Mouse (Mus musculus) spleen, adult 2 months (tissue): ENCODE data around the gene Sspo. TPM values are rescaled to one million over a fixed set of nuclear protein-coding genes. Genes with fewer than 3 reads are reported as not detected.

Source experiments
- DNase-seq, 2 experiments: peaks; one replicate each; pipeline versions ENCODE4 v3.0.0 to v3.0.0-alpha.2; 2012 to 2021; ENCODE audit warnings: low spot score in 2 of 2, low read depth in 1 of 2
- H3K27ac ChIP-seq: fragments of 200-500 bp; 2 replicates; pipeline ENCODE4 v1.5.1; 2012; ENCODE audit warnings: low read length, inconsistent platforms; ENCODE audit not compliant: insufficient read depth
- H3K27me3 ChIP-seq: fragments of 200-500 bp; 2 replicates; pipeline ENCODE4 v1.6.1; 2012; ENCODE audit warnings: mild to moderate bottlenecking, moderate library complexity, low read length, inconsistent platforms; ENCODE audit not compliant: control insufficient read depth, insufficient read depth
- H3K36me3 ChIP-seq: fragments of 200-500 bp; 2 replicates; pipeline ENCODE4 v1.6.1; 2012; ENCODE audit warnings: mild to moderate bottlenecking, low read length, inconsistent platforms; ENCODE audit not compliant: control insufficient read depth, insufficient read depth
- H3K4me1 ChIP-seq: fragments of 200-500 bp; 2 replicates; pipeline ENCODE4 v1.6.1; 2011; ENCODE audit warnings: inconsistent platforms; ENCODE audit not compliant: control insufficient read depth, insufficient read depth, insufficient read length
- H3K4me3 ChIP-seq: fragments of 200-500 bp; 2 replicates; pipeline ENCODE4 v1.5.1; 2011; ENCODE audit warnings: mild to moderate bottlenecking, inconsistent platforms; ENCODE audit not compliant: insufficient read depth, insufficient read length; ENCODE audit errors: extremely low read depth
- CTCF ChIP-seq: fragments of 200-500 bp; IDR thresholded peaks from 2 replicates; pipeline ENCODE4 v1.5.1; 2011; ENCODE audit warnings: mild to moderate bottlenecking, inconsistent platforms; ENCODE audit not compliant: insufficient read depth, insufficient read length, insufficient replicate concordance; ENCODE audit errors: extremely low read depth
- POLR2A ChIP-seq: fragments of 200-500 bp; IDR thresholded peaks from 2 replicates; pipeline ENCODE4 v1.6.1; 2011; ENCODE audit warnings: low read depth, low read length, inconsistent platforms
- WGBS: fragments of 180-500 bp; shearing (Covaris S2); methylation state at CpG from one replicate; pipeline ENCODE4 v1.1.7; 2018; 5-methylcytosine and 5-hydroxymethylcytosine counted together
- polyA plus RNA-seq: library from polyadenylated mRNA; depleted of rRNA; stranded (reverse); fragments of >200 nt; gene quantifications from 2 replicates; pipeline ENCODE4 v1.2.3, GENCODE M21; 2012

The Sspo gene
- polyA plus RNA-seq, 1 experiment = 2.9 TPM

DNA sequence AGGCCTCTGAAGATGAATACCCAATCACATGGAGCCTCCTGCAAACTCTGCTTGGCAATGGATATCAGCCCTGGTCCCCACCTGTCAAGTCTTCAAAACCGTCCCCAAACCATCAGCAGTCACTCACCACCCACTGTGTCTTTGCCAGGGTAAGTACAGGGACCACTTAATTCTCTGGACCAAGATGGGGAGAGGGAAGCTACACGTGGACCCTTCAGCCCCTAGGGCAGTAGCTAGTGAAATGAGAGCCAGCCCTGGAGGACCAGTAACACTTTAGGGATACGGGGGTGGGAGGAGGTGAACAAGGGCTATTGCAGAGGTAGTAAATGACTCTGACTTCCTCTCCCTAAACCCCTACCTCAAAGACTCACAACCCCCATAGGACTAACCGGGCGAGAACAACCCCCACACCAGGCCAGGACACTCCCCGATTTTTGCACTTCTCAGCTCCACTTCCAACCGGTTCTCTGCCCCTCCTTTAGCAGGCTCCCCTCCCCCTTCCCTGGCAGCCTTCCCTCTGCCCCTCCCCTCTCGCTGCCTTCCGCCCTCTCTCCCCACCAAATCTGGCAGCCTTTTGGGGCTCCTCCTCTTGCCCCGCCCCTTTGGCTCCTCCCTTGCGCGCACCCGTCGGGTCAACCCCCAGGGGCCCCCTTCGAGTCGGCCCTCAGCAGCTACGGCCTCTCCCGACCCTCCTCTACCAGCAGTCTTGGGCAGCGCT lies 4.3 kb upstream of the Sspo start:
- peaks cover 5% of the 10 kb centered on the region; the same call in 1 of the 2 replicates for H3K4me1 ChIP-seq
- DNase-seq = peak; percentile 73 to 91
- H3K27me3 ChIP-seq = no peaks in the 10 kb centered on the region; the same call in 1 of the 2 replicates
- H3K4me3 ChIP-seq = peak overlapping the region; percentile 76
- TF ChIP-seq CTCF (no peak), POLR2A (no peak)
- peaks cover 4% of the 10 kb centered on the region; the same call in 1 of the 2 replicates for H3K36me3 ChIP-seq
- WGBS = 6% methylated on average over 19 of the region's 19 CpGs
- H3K27ac ChIP-seq = peak overlapping the region; percentile 67

DNA sequence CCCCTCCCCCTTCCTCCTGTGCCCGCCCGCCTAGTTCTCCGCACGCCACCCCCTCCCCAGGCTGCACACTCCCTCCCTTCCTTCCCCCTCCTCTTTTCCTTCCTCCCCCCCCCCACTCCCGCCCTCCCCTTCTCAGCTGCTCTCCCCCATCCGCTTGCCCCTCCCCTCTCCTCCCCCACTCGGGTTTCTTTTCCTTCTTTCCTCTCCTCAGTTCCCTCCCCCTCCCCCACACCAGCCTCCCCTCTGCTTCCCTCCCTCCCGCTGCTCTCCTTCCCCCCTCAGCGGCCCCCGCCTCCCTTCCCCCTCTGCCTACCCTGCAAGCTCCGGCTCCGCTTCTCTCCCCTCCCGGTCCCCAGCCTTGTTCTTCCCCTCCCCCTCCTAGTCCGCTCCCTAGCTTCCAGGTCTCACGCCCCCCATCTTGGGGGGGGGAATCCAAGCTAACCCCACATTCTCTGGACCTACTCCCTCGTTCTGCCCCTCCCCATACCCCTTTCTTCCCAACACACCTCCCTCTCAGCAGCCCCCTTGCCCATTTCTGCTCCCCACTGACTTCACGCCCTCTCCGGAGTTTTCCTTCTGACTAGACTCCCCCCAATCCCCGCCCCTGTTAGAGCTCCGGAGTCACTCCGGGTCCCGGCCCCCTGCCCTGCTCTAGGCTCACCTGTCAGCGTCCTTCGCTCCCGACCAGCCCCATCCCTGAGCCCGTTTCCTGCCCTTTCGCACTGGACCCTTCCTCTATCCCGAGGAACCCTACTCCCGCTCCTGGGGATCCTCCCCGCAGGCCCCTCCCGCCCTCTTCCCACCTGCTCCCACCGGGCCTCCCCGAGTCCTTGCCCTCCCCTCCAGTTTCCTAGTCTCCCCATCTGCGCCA lies 3.5 kb upstream of the Sspo start:
- Histone ChIP-seq H3K27me3 (no peaks in the 10 kb centered on the region; the same call in 1 of the 2 replicates), H3K36me3 (0 out of 2 replicates have a peak, but pooled peaks cover 2% of the 10 kb centered on the region), H3K4me1 (peaks cover 5% of the 10 kb centered on the region; the same call in 1 of the 2 replicates), H3K4me3 (peak overlapping the region; percentile 76), H3K27ac (peak overlapping the region; percentile 70)
- TF ChIP-seq POLR2A = no peak
- no peak for TF ChIP-seq CTCF
- 2% methylated on average over 32 of the region's 34 CpGs for WGBS
- peak in 1 of 2 experiments; percentile 29 for DNase-seq

DNA sequence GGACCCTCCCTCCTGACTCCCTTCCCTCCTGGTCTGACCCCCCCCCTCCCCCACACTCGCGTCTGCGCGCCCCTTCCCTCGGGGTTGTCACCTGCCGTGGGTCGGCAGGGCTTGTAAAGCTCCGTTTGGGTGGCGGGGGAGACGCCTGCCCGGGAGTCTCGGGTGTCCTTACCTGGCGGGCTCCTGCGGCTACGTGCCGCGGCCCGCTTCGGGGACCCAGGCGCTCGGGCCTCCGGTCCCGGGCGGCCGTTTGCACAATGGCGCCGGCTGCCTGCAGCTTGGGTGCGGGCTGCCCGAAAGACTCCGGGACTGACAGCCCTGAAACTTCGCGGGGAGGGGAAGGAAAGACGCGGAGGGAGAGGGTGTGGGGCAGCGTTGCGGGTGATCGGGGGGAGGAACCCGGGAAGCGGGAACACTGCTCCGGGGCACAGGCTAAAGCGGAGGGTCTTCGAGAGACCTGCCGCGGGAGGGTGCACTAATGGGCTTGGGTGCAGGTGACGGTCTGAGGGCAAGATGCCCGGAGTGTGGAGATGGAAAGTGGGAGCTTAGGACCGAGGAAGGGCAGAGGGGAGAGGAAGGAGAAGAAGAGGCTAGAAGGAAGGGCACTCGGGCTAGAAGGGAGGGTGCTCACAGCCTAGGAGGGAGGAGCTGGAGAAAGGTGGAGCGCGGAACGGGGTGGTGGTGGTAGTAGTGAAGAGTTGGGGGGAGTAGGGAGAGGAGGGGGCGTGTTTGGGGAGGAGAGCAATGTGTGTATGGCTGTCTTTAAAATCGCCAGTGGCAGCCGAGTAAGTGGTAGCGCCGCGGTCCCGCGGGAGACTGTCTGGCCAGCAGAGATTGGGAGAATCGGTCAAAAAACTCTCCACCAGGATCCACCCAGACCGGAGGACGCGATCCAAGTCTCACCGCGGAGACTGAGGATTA lies 2.6 kb upstream of the Sspo start, which contains the start of gene Zfp467:
Gene Zfp467, minus strand, starts transcription at position 645 of the 921 bp plus-strand sequence.
- Histone ChIP-seq H3K27ac (peak within 1 kb of the TSS; percentile 70), H3K4me1 (peaks cover 5% of the 10 kb centered on the region; the same call in 1 of the 2 replicates), H3K36me3 (0 out of 2 replicates have a peak, but pooled peaks cover 2% of the 10 kb centered on the region), H3K27me3 (no peaks in the 10 kb centered on the region; the same call in 1 of the 2 replicates), H3K4me3 (peak within 1 kb of the TSS; percentile 76)
- DNase-seq = peak in 1 of 2 experiments; percentile 34
- 2% methylated on average over 64 of the region's 65 CpGs for WGBS
- TF ChIP-seq CTCF (no peak), POLR2A (no peak)

DNA sequence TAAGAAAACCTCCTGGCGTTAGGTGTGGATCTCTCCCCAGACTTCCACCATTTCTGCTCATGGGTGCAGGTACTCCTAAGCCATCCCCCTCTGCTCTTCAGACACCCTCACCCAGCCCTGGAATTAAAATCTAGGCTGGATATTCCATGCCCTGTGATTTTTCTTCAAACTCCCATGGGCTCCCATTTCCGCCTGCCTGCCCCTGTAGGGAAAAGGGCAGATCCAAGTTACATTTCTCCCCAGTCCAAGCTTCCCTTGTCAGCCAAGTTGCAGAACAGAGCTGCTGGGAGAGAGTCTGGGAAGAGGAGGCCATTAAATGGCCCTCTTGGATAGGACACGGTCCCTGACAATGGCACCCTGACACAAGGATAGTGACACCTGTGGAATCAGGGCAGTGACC lies 1.8 kb upstream of the Sspo start:
- Histone ChIP-seq H3K27ac (no peak overlapping the region), H3K27me3 (no peaks in the 10 kb centered on the region; the same call in 1 of the 2 replicates), H3K4me1 (peaks cover 5% of the 10 kb centered on the region; the same call in 1 of the 2 replicates), H3K4me3 (no peak overlapping the region), H3K36me3 (0 out of 2 replicates have a peak, but pooled peaks cover 2% of the 10 kb centered on the region)
- WGBS = 59% methylated on average over 3 of the region's 3 CpGs
- no peak for DNase-seq
- no peak for TF ChIP-seq POLR2A
- TF ChIP-seq CTCF = no peak

DNA sequence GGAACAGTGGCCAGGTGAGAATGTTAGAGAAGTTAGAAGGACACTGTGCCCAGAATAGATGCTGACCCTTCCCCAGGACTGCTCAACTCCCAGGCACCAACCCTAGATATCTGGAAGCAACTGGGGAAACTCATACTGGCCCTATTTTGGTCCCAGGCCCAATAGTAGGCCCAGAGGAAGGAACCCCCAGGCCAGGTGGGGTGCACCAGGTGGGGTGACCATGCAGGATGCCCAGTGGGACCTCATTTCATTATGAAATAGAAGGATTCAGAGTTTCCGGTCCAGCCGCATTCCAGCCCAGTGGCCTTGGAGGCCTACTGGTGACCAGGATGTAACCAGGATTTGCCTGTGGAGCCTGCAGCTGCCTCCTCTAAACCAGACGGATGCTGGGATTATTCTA lies 1.1 kb upstream of the Sspo start:
- no peaks in the 10 kb centered on the region for H3K36me3 ChIP-seq
- no peak for DNase-seq
- 91% methylated on average over 3 of the region's 3 CpGs for WGBS
- no peak overlapping the region for H3K27ac ChIP-seq
- H3K4me1 ChIP-seq = peaks cover 5% of the 10 kb centered on the region; the same call in 1 of the 2 replicates
- no peaks in the 10 kb centered on the region; the same call in 1 of the 2 replicates for H3K27me3 ChIP-seq
- no peak for TF ChIP-seq CTCF
- TF ChIP-seq POLR2A = no peak
- no peak overlapping the region for H3K4me3 ChIP-seq

DNA sequence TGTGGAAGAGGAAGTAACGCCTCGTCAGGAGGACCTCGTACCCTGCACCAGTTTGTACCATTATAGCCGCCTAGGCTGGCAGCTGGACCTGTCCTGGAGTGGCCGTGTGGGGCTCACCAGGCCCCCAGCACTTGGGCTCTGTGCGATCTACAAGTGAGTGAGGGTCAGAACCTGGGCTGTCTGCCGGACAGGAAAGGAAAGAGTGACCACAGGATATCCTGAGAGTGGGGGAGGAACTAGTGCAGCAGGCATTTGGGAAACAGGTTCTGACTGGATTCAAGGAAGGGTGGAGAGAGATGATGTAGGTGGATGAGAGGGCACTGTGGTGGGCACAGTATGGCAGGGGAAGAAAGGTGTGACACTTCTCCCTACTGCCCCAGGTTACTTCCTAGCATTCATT lies 498 bp downstream of the Sspo start:
- no peak overlapping the region for H3K4me3 ChIP-seq
- H3K27me3 ChIP-seq = no peaks in the 10 kb centered on the region; the same call in 1 of the 2 replicates
- DNase-seq = no peak
- no peak for TF ChIP-seq POLR2A
- no peak overlapping the region for H3K27ac ChIP-seq
- H3K4me1 ChIP-seq = peaks cover 3% of the 10 kb centered on the region; the same call in 1 of the 2 replicates
- no peaks in the 10 kb centered on the region for H3K36me3 ChIP-seq
- 76% methylated on average over 7 of the region's 7 CpGs for WGBS
